Mouse (Mus musculus) brain, embryonic 14.5 days (tissue): Measurements from ENCODE around the gene Alyref.

Source experiments
- CTCF ChIP-seq: fragments of 200-500 bp; IDR thresholded peaks from 2 replicates; pipeline ENCODE4 v1.5.1; 2012; ENCODE audit warnings: inconsistent platforms, mild to moderate bottlenecking, moderate library complexity, borderline replicate concordance; ENCODE audit not compliant: insufficient read depth, insufficient read length; ENCODE audit errors: extremely low read depth
- POLR2A ChIP-seq: fragments of 200-500 bp; IDR thresholded peaks from 2 replicates; pipeline ENCODE4 v1.6.1; 2012; ENCODE audit warnings: mild to moderate bottlenecking, inconsistent platforms, borderline replicate concordance; ENCODE audit not compliant: poor library complexity, insufficient read depth, insufficient read length, severe bottlenecking; ENCODE audit errors: extremely low read depth

DNA sequence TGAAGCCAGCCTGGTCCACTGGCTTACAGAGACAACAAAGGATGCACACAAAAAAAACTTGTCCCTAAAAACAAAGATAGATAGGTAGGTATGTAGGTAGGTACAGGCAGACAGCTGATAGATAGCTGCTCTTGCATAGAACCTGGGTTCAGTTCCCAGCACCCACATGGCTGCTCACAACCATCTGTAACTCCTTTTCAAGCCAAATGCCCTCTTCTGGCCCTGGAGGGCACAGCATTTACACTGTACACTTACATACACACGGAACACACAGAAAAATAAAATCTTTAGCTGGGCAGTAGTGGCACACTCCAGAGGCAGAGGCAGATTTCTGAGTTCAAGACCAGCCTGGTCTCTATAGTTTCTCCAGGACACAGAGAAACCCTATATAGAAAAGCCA is 14.2 kb downstream of the Alyref start:
- TF ChIP-seq CTCF (no peak), POLR2A (no peak)
